Mouse (Mus musculus): ENCODE data around the gene Slc34a3.

Slc34a3 gene

GRCm38 (mm10) chr2:25225811-25226379 is 8.3 kb downstream of the Slc34a3 start:
- no peak for DNase-seq (ENCODE audit: low spot score in 2 of 2)

GRCm38 (mm10) chr2:25224766-25225752 is 9.1 kb downstream of the Slc34a3 start:
- DNase-seq (ENCODE audit: low spot score in 2 of 2) = peak; percentile 99

- no peak for DNase-seq (ENCODE audit: low spot score in 2 of 2)
These were observed 9.7 kb downstream of the Slc34a3 start, which contains the start of gene Tubb4b for GRCm38 (mm10) chr2:25224492-25224765. Gene Tubb4b (minus strand): TSS chr2:25224702.

GRCm38 (mm10) chr2:25223681-25224491 is 10.3 kb downstream of the Slc34a3 start:
- DNase-seq (ENCODE audit: low spot score in 2 of 2) = no peak

GRCm38 (mm10) chr2:25221331-25221772 is 12.8 kb downstream of the Slc34a3 start:
- no peak for DNase-seq (ENCODE audit: low spot score in 2 of 2)

GRCm38 (mm10) chr2:25218445-25218844 is 15.7 kb downstream of the Slc34a3 start, which contains the start of gene Fam166a:
Gene Fam166a (plus strand): TSS chr2:25218745.
- no peak for DNase-seq (ENCODE audit: low spot score in 2 of 2)

GRCm38 (mm10) chr2:25217666-25218065 is 16.5 kb downstream of the Slc34a3 start:
- no peak for DNase-seq (ENCODE audit: low spot score in 2 of 2)

- no peak for DNase-seq (ENCODE audit: low spot score in 2 of 2)
These were observed 19.7 kb downstream of the Slc34a3 start, which contains the start of gene Stpg3 for GRCm38 (mm10) chr2:25214444-25214843. Gene Stpg3 (minus strand): TSS chr2:25214637.

- DNase-seq (ENCODE audit: low spot score in 2 of 2) = no peak
These were observed 20.8 kb downstream of the Slc34a3 start for GRCm38 (mm10) chr2:25213266-25213865.

GRCm38 (mm10) chr2:25211121-25211670 is 23.0 kb downstream of the Slc34a3 start, which contains the start of gene Nelfb:
Gene Nelfb (minus strand): TSS chr2:25211489.
- DNase-seq (ENCODE audit: low spot score in 2 of 2) = peak; percentile 90 to 92

- DNase-seq (ENCODE audit: low spot score in 2 of 2) = no peak
These were observed 23.5 kb downstream of the Slc34a3 start for GRCm38 (mm10) chr2:25210686-25211085.

- DNase-seq (ENCODE audit: low spot score in 2 of 2) = no peak
These were observed 26.6 kb downstream of the Slc34a3 start for GRCm38 (mm10) chr2:25207593-25207992.

GRCm38 (mm10) chr2:25203631-25204214 is 30.4 kb downstream of the Slc34a3 start:
- DNase-seq (ENCODE audit: low spot score in 2 of 2) = no peak

GRCm38 (mm10) chr2:25200631-25201030 is 33.5 kb downstream of the Slc34a3 start:
- no peak for DNase-seq (ENCODE audit: low spot score in 2 of 2)

GRCm38 (mm10) chr2:25197946-25198345 is 36.2 kb downstream of the Slc34a3 start:
- DNase-seq (ENCODE audit: low spot score in 2 of 2) = no peak

- no peak for DNase-seq (ENCODE audit: low spot score in 2 of 2)
These were observed 37.0 kb downstream of the Slc34a3 start for GRCm38 (mm10) chr2:25197191-25197590.

- peak; percentile 67 to 88 for DNase-seq (ENCODE audit: low spot score in 2 of 2)
These were observed 37.8 kb downstream of the Slc34a3 start, which contains the start of gene Tor4a for GRCm38 (mm10) chr2:25196172-25196954. Gene Tor4a (minus strand): TSS chr2:25196886.

- DNase-seq (ENCODE audit: low spot score in 2 of 2) = peak; percentile 76 to 87
These were observed 38.7 kb downstream of the Slc34a3 start for GRCm38 (mm10) chr2:25195211-25196156.

All from natural killer cell, adult 2 months (primary cell).